Mouse (Mus musculus) NIH3T3 (cell line): Measurements from ENCODE around the gene Dnase1l1.

Experiments
- DNase-seq: peaks from one replicate; pipeline ENCODE4 v3.0.0-alpha.2; 2012; ENCODE audit warnings: low read depth

The Dnase1l1 gene

GRCm38 (mm10) chrX:74270062-74270901, 11.9 kb downstream of the Dnase1l1 start, which contains the start of gene Rpl10:
Rpl10 (plus strand) TSS chrX:74270812.
- peak; percentile 96 for DNase-seq

- no peak for DNase-seq
These were observed 12.4 kb downstream of the Dnase1l1 start for GRCm38 (mm10) chrX:74269736-74270061.

DNA sequence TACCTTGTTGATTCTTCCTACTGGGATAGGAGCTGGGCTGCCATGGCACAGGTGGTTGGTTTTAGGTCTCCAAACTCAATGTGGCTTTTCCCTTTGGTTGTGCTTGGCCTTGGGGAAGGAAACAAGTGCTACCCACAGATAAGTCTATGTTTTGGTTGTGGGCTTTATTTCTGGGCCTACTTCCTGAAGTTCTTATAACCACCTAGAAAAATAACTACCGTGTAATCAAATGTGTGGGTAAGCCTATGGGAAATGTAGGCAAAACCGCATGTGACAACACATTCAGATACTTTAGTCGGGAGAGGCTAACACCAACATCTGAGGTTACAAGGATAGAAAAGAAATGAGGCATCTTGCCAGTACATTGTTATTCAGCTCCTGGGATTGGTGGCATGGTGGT, 24.4 kb downstream of the Dnase1l1 start:
- DNase-seq, result no peak

DNA sequence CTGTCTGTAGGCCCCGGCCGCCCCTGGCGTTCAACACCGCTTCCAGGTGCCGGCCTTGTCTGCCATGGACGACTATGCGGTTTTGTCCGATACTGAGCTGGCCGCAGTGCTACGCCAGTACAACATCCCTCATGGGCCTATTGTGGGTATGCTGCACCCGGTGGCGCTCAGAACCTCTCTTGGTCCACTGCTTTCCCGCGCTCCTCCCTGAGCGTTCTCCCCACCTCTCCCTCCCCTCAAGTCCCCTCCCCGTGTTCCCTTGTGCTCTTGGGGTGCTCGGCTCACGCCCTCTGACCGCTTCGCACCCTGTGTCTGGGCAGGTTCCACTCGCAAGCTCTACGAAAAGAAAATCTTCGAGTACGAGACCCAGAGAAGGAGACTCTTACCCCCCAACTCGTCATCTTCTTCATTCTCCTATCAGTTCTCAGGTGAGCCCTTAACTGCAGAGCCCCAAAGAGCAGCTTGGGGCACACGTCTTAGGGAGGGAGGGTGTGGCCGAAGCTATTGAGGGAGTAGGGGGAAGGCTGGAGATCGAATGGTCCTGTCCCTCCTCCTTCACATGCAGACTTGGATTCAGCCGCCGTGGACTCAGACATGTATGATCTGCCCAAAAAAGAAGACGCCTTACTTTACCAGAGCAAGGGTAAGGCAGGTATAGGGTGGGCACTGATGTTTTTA, 27.1 kb downstream of the Dnase1l1 start:
- peak; percentile 34 for DNase-seq

DNA sequence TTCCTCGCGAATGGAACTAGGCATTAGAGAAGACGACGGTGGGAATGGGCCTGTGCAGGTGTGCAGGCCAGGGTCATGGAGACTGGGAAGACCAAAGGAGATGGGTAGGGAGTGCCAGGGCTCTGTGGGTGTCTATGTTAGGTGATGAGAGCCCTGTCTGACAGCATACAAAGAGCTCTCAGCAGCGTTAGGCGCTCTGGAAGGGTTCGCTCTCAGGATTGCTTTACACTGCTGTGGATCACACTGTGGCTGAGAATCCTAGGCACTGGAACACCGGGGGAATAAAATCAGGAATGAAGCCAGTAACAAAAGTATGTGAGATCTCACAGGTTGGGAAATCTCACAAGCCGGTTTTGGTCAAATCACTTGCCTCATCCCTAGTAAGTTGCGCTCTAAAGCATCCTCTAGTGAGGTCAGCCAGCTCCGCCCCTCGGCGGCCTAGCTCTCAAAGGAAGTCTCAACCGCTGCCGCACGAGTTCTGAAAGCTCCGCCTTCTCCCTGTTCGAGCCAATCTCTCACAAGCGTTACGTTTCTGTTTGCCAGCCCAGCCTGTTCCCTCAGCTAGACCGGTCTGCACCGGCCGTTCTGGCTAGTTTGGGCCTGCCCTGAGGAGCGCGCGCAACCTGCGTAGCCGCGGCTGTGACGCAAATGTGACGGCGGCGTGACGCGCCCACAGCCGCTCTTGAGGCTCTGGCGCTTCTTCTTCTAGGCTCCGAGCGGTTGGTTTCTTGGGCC, 27.8 kb downstream of the Dnase1l1 start, which contains the start of gene Emd:
Emd (plus strand) TSS at position 535 of the 735 bp plus-strand sequence.
- peak; percentile 95 for DNase-seq

- DNase-seq, result peak; percentile 79
These were observed 32.5 kb downstream of the Dnase1l1 start, which contains the start of gene Flna for GRCm38 (mm10) chrX:74249615-74250014. Flna (minus strand) TSS chrX:74249820.

DNA sequence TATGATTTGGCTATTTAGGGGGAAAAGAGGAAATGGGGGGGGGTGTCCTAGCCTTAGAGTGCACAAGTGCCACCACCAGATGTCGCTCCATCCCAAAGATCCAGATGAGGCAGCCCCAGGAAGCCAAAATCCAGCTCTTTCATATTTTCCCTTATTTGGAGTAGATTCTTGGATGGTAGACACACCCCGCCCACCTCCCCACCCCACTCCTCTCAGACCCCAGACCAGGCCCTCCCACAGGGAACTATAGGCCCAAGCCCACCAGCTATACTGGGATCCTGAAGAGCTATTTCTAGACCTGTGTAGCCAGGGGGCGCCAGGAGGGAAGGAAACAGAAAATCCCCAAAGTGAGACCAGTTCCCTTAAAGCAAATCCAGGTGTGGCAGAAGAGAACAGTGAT, 33.5 kb downstream of the Dnase1l1 start:
- DNase-seq, result peak; percentile 83

GRCm38 (mm10) chrX:74246693-74247092, 35.4 kb downstream of the Dnase1l1 start:
- DNase-seq, result no peak

DNA sequence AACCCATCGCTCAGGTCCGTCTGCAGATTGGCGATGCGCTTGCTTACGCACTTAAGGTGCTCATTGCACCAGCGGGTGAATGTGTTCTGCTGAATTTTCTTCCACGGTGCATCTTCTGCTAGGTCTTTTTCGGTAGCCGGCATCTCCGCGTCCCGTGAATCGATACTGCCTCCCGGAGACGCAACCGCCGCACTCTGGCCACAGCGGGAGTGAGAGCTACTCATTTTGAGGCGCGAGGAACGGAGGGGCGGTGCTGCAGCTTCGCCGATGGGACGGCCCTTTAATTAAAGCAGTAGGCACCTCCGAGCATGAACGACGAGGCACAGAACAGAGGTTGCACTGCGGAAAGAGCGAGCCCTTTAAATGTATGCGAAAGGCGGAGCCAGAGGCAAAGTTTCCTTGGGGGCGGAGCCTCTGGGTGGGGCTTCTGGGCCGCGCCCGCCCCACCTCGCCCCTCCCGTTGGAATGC, 35.9 kb downstream of the Dnase1l1 start:
- DNase-seq, result peak; percentile 93

DNA sequence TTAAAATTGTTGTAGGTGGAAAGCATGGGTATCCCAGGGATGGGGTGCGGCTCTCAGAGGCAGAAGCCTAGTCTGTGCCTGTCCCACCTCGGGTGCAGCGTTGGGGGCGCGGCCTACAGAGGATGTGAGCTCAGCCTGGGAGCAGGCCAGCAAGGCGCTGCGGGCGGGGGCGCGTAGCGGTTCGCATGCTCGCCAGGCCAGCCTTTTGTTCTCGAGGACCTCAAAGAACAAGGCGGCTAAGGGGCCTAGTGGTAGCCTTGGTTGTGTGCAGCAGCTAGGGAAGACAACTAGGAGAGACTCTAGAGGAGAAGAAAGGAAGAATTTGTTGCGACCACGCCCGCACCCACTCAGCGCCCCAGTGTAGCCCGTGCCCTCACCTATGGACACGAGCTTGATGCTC, 36.5 kb downstream of the Dnase1l1 start:
- peak; percentile 93 for DNase-seq

DNA sequence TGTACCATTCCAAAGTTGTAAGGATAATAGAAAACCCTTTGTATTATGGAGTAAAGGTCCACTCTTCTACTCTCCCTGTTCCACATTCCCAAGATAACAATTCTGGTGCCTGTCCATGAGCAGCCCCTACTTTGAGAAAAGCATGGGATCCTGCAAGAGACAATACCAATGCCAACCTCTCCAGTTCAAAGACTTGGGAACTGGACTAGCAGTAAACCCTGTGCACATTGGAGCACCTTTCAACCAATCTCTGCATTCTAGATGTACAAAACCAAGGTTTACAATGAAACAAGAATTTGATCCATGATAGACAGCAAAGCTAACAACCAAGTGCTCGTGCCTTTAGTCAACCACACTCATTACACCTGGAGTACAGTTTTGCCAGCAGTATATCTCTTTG, 37.0 kb downstream of the Dnase1l1 start:
- DNase-seq, result no peak

DNA sequence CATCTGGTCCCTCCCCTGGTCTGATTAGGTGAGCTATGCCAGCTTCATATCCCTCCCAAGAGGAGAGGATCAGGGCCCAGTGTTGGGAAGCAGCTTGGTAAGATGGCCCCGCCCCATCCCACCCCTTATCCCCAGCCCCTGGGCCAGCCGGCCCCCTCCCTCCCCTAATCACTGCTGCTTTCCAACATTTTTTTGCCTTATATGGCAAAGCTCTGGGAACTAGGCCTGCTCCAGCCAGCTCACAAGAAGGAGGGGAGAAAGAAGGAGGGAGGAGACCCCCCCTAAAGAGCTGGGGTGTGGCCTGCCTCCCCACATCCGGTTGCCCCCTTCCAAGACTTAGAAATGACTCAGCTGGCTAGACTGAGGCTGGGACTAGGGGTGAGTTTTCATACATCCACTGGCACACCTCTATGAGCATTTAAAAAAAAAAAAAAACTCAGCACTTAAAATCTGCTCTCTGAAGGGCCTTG, 37.5 kb downstream of the Dnase1l1 start:
- DNase-seq, result peak; percentile 91

- peak; percentile 44 for DNase-seq
These were observed 38.3 kb downstream of the Dnase1l1 start for GRCm38 (mm10) chrX:74243807-74244206.

GRCm38 (mm10) chrX:74243396-74243795, 38.7 kb downstream of the Dnase1l1 start:
- DNase-seq, result no peak

DNA sequence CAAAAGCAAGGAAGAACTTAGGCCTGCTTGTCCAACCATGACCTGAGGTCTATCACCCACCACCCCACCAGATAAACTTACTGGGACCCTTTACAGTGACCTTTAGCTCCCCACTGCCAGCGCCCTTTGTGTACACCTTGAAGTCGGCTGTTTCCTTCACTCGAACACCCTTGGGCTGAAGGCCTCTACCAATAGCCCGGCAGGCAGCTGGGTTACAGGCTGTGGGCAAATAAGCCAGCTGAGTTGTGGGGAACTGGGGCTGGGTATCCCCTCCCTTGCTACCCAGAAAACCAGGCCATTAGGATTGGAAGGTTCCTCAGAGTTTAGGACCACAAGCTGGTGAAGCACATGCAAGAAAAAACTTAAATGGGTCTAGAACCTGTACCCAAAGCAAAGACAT, 41.8 kb downstream of the Dnase1l1 start:
- DNase-seq, result no peak

- DNase-seq, result no peak
These were observed 48.9 kb downstream of the Dnase1l1 start for GRCm38 (mm10) chrX:74233196-74233595.

DNA sequence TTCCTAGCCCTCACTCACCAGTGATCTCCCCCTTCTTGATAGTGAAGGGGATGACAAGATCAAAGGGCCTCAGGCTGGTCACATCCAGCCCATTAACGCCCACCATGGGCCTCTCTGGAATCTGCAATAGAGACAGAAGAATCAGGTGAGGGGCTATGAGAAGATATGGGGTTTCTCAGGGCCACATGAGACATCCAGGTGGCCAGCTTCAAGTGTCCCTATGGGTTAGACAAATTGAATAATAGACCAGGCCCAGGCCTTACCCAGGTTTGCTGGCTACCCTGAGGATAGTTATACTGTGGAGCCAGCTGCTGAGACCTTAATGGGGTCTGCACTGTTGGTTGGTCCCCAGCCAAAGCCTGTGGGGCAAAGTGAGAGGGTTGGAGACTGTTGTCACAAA, 52.1 kb downstream of the Dnase1l1 start:
- no peak for DNase-seq
